Mouse (Mus musculus) A20 (cell line): Measurements from ENCODE around the gene Ngfr.

Source experiments
- DNase-seq: peaks from one replicate; pipeline ENCODE4 v3.0.0-alpha.2; 2011; ENCODE audit warnings: low read depth, low spot score

Ngfr gene

DNA sequence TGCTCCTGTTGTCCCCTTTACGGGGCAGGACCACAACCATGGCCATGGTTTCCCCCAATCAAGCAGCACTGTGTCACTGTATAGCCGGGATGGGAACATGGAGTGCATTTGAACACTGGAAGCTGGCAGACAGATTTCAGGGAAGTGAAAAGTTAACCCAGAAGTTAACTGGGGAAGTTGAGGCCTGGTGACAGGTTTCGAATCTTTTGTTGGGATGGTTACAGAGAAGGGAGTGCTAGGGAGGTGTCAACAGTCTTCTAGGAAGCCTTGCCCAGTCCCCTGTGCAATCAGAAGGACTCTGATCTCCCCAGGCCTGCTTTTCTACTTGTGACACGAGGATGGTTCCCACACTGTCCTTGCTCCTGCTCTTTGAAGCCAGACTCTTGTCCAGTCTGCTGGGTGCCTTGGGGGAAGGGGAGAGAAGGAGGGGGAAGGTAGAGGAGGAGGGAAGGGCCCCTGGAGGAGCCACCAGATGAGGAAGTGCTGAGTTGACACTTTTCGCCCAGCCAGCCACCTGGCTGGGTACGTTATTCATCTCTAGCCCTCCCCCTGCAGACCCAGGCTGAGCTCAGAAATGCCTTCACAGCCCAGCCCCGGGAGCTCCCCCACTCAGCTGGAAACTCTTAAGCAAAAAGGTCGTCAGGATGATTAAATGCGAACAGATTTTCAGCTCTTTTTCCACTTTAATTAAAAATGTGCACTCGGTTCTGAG is 8.1 kb upstream of the Ngfr start:
- peak; percentile 17 for DNase-seq

DNA sequence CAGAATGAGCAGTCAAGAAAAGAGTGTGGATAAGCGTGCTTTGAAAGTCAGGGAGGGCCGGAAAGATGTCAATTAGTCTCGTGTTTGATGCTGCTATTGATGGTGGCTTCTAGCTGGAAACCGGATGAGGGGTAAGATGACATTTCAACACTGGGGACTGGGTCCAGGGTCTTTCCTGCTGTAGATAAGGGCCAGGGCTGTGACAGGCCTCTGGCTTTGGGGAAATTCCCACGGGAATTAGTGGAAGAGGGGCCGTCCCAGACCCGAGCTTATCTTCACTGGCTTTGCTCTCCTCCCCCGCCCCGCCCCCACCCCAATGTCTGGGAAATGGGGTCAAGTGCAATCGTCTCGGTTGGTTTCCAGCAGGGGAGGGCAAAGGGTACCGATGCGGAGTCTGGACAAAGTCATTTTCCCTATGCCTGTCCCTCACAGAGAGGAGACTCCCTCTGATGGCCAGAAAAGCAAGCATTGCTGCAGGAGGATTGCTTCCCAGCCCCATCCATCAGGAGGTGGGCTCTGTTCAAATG is 7.2 kb upstream of the Ngfr start:
- no peak for DNase-seq

DNA sequence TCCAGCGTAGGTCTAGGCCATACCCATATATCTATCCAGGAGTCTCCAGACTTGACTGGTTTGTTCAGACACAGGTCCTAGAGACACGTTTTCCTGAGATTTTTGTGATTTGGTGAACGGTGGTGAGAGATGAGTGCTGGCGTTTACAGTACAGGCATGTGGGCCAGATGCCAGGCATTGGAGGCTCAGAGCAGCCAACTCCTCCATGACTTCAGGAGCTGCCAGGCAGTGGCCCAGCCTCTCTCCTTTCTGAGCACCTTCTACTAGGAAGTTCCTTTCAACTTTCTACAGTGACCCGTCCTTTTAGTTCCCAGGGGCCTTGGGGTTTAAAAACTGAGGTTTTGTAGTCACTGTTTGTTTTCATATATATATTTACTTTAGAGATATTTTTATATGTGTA is 6.0 kb upstream of the Ngfr start:
- DNase-seq, result no peak

DNA sequence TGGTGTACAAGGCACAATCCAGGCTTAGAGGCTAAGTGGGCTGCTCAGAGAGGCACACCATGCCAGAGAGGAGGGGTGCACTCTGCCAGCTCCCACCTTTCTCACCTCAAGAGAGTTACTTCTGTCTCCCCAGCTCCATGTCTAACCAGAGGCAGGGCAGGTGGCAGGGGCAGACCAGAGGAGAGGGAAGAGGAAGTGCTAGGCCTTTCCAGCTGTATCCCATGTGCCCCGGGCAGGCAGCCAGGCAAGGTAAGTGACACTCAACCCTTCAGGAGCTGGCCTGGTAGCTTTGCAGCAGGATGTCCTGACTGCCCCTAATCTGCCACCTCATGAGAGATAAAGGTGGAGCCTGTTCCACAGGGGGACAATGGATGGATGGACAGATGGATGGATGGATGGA is 5.2 kb upstream of the Ngfr start:
- no peak for DNase-seq

DNA sequence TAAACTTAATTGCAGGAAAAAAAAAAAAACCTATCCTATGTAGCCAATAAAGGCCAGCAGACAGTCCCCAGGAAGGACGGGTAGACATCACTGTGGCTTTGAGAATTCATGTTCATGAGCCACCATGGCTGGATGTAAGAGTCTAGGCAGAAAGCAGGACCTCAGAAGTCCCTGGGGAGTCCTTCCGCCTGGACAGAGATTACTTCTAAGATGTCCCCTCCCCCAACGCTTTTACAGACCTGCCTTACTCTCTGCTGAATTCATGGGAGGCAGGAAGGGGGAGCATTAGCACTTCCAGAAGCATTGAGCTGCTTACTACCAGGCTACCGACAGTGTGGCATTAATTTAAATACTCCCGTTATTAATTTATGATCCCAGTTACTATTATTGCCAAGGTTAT is 1.7 kb upstream of the Ngfr start:
- no peak for DNase-seq

DNA sequence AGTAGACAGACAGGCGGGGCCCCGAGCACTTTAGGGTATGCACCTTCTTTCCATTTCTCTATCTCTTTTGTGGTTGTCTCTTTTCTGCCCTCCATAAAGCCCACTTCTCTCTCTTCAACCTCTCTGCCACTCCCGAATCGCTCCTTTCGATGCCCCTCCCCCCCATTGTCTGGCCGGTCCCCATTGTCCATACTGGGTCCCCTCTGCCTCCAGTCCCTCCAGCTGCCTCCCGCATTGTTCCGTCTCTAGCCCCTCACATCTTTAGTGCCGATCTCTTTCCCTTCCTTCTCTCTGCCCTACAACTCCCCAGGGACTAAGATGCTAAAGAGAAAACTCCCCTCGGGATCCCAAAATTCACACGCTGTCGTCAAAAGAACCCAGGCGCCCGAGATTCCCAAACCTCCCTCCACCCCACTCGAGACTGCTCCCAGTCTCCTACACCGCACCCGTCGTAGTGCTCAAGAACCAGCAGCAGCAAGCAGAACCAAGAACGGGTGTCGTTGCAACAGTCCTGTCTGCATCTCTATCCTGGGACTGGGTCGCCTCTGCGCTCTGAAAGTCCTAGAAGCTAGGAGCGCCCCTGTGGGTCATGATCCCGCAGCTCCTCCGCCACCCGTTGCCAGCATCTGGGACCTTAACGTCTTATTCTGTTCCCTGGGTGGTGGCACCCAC is 648 bp downstream of the Ngfr start:
- DNase-seq, result no peak

DNA sequence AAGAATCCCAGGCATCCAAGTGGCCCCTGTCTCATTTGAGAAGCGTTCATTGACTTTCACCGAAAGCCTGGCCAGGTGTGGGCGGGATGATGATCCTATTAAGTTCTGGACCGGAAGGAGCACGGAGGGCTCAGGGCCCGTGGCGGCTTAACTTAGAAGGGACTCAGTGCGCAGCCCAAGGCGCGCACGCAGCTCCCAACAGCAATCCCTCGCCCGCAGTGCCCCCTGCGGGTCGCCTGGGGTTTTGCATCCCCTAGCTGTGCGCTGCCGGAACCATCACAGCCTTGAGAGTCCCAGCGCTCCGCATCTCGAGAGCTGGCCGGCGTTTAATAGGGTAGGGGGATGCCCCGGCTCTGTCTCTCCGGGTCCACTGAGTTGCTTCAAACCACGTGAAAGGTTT is 1.4 kb downstream of the Ngfr start:
- peak; percentile 65 for DNase-seq

DNA sequence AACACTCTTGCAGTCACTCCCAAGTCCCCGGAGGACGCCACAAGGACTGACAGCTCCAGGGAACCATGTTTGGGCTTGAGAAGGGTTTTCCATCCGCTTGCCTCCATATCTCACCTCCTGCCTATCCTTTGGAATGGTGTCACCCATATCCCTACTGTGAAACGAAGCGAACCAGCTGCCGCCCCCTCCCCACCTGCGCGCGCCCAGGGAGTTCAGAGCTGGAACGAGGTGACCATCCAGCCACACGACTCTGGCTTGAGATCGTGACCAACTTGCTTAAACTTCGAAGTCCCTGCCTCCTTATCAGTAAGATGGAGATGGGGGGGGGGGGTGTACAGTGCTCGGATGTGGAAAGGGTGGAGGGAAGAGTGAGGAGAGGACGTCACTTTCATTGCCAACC is 1.9 kb downstream of the Ngfr start:
- DNase-seq, result no peak

DNA sequence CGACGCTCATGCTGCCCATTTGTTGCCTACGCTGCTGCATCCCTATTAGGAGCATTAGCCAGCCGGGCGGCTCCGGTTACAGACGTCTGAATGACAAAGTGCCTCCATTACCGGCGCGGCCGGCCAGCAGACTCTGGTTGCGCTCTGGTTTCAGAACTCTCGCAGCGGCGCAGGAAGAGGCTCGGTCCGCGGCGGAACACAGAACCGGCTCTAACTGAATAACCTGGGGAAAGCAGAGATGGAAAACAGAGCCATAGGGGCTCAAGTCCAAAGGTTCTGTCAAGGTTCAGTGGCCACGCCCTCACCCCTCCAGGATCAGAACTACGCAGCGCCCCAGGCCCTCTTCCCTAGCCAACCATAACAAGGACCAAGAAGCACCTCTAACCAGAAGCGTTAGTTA is 2.3 kb downstream of the Ngfr start:
- no peak for DNase-seq

DNA sequence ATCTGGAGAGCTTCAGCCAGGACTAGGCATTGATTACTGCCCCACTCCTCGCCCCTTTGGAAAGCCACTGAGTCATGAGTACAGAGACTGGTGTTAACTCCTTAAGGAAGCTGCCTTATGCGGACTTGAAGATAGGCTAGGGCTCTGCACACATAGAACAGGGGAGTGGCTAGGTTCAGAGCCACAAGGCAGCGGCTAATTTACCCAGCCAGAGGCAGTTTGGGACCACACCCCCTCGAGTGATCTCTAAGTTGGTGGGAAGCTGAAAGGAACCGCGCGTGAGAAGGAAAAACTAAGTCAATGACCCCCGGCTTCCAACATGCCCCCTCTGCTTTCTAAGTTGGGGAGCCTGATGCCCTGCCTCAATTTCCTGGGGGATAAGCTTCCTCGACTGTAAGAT is 2.9 kb downstream of the Ngfr start:
- DNase-seq, result no peak

DNA sequence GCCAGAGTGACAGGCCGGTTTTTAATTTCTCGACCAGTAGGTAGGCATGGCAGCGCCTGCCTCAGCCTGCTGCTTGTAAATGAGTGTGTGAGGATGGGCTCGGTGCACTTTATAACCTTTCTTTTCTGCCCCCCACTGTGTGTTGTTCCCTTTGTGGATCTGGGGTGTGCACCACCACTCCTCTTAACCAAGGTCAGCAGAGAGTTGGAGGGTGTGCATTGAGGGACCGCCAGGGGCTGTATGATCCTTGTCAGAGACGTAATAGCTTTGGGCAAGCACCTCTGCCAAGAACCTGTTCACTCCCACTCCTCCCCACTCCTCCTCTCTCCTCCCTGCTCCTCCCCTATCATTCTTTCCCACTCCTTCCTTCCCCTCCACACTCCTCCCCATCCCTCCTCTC is 4.1 kb downstream of the Ngfr start:
- DNase-seq, result no peak

DNA sequence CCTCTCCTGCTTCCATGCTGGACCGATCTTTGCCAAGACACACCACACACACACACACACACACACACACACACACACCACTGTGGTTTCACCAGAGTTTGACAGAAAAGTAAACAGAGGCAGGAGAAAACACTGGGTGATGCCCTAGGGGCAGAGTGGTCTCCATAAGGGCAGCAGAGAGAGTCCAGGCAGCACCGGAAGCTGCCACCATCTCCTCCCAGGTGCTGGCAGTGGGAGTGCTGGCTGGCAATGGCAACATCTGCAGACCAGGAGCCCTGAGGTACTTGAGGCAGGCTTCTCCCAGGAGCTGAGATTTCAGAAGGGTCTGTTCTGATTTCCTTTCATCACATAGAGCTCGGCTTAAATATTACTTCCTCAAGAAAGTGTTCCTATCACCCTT is 5.3 kb downstream of the Ngfr start:
- DNase-seq, result no peak

DNA sequence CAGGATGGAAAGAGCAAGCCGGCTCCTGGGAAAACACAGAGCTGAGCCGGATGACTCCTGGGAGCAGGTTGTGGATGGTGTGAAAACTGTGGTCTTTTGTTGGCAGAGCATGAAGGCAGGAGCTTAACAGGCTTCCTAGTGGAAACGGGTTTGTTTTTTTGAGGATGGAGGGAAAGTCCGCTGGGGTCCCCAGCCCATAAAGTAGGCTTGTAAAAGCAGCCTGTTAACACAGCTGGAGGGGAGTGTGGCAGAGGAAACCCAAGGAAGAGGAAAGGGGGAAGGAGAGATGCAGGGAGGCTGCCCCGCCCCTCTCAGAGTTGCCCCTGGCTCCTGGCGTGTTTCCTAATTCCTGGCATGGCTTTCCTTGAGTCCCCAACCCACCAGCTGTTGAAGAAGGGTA is 8.1 kb downstream of the Ngfr start:
- DNase-seq, result no peak

DNA sequence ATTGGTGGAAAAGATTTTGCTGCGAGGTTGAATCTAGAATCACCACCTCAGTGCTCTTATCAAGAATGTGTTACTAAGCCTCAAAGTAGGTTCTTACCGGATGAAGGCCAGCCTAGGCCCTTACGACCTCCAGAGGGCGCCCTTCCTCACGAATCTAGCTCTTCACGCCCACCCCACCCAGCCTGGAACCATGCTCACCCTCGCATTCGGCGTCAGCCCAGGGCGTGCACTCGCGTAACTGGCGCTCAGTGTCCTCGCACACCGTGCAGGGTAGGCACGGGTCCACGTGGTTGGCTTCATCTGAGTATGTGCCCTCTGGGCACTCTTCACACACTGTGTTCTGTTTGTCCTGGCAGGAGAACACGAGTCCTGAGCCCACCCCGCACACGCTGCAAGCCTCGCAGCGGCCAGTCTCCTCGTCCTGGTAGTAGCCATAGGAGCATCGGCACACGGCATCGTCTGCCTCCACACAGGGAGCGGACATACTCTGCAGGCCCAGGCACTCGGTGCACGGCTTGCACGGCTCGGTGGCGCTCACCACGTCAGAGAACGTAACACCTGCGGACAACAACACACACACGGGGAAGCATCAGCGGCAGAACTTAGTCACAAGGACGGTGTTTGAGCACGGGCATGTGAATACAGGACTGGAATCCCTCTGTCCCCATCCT is 9.6 kb downstream of the Ngfr start:
- DNase-seq, result peak; percentile 65

DNA sequence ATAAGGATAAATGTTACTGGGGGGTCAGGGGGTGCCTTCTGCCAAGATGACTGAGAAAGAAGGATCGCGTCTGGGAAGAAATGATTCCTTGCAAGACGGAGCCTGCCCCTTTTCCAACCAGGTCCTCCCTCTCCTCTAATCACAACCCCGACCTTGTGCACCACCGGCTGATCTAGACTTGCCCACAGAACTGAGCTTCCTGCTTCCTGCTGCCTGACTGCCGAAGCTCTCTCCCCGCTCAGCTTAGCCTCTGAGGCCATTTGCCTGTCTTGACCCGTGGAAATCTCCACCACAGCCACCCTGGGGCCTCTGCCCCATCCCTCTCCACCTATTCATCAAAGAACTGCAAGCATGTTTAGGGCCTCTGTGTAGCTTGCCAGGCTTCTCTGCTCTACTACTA is 11.2 kb downstream of the Ngfr start:
- no peak for DNase-seq

DNA sequence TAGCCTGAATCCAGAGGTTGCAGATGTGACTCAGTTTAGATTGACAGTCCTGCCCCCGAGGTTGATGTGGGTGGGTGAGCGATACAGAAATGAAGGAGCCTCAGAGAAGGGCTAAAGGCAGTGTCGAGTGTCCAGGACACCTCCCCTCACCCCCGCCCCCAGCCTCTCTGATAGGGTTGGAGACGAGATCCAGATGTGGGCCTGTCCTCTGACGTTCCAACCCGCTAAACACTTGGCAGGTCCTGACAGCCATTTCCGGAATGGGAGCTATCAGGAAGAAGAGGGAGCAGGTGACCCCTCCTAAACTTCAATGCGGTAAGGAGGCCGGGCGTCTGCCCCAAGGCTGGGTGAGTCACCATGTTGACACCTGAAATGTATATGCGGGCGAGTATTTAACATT is 11.7 kb downstream of the Ngfr start:
- no peak for DNase-seq

DNA sequence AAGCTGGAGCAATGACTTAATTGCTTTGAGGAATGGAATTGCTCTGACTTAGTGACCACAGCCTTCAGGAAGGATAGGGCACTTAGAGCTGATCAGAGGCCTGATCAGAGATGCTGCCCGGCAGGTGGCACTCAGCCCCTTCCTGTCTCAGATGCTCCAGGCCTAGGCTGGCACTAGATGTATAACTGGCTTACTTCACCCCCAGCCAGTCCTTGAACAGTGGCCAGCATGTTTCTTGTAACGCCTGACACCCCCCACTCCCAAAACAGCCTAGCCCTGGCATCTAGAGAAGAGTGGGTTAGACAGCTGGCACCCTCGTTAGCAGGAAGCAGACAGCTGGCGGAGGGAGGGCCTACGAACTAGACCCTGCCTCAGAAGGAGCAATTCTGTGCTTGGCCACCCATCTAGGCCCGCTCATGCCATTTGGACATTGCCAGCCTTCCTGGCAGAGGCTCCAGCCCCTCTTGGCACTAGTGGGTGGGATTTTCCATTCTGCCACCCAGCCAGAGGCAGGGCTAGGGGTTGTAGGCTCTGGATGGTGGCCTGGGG is 12.7 kb downstream of the Ngfr start:
- no peak for DNase-seq

DNA sequence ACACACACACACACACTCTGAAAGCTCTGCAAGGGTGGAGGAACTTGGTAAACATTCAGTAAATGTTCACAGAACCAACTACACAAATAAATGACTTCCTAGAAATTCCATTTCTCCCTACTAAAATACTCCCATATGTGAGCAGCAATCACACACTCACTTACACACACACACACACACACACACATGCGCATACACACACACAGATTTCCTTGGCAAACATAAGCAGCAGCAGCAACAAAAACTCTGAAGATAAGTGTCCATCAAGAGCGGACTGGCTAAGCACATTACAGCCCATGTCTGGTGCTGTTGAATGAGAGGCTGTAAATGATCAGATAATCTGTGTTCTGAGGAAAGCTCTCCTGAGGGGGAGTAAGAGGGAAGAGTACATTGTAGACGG is 15.3 kb downstream of the Ngfr start:
- no peak for DNase-seq

DNA sequence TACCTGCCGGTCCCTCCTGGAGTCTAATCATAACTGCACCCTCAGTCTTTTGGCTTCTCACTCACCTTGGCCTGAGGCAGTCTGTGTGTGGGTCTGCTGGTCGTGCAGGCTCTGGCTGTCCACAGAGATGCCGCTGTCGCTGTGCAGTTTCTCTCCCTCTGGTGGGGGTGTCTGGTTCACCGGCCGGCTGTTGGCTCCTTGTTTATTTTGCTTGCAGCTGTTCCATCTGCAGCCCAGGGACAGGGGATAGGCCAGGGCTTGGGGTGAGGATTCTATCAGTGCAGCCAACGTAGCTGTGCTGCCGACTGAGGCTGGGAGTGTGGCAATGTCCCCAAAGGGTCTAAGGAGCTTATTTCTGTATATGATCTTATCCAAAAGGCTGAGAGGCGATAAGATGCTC is 15.8 kb downstream of the Ngfr start:
- no peak for DNase-seq

DNA sequence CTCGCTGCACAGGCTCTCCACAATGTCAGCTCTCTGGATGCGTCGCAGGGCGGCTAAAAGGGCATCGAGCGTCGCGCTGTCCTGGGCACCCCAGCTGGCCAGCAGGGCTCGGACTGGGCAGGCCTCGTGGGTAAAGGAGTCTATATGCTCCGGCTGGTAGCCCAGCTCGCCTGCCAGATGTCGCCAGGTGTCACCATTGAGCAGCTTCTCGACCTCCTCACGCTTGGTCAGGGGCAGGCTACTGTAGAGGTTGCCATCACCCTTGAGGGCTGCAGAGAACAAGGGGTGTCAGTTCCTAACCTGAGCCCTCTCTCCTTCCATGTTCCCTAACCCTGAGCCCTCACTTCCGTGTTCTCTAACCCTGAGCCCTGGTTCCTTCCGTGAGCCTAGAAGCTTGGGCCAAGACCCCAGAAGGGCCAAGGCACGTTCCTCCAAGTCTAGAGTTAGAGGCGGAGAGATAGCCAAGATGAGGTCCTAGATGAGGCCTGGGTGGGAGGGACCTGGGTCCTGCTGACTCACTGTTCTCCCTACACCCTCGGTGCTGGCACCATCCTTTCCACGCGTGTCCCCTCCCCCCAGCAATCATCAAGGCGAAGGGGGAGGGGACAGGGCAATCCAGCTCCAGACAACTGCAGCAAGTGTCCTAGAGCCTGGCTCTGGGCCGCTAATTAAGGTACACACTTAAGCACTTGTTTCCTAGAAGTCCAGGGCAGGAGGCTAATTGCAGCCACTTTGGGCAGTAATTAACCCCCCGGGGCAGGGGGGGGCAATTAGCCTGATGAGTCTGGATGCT is 16.5 kb downstream of the Ngfr start:
- peak; percentile 28 for DNase-seq

DNA sequence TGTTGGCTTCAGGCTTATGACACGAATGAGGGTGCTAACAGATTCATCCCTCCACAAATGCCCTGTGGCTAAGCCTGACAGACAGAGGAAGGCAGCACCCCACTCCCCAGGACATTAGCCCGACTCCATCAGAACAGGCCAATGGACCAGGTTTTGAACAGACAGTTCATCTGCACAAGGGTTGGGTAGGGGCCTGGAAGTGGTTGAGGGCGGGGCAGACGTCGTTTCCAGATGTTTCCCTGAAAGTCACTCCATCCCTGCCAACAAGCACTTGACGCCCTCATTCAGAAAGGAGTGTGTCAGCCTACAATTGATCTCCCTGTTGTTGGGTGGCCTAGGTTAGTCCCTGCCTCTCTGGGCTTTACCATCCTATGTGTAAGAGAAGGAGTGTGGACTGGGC is 17.6 kb downstream of the Ngfr start:
- no peak for DNase-seq
